Mouse (Mus musculus): ENCODE results near the gene Cat. TPM values are rescaled to one million over a fixed set of nuclear protein-coding genes. Genes with fewer than 3 reads are reported as not detected.

Cat gene
- total and polyA plus RNA-seq, 2 experiments from 2014 or later, result 64.2 to 91.3 TPM

DNA sequence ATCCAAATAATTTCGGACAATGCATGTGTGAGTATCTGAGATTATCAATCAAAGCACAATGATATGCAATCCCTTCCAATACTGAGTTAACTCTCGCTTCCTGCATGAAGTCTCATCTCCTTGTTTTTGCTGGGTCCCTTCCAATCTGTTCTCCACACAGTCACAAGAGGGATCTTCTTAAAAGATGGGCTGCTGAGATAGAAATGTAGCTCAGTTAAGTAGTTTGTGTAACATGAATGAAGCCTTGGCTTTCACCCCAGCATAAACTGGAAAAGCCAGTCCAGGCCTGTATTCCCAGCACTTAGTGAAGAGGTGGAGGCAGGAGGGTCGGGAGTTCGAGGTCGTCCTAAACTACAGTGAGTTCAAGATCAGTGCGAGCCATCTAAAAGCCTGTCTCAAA, 38.6 kb downstream of the Cat start:
- DNase-seq, result no peak
- WGBS, result 86% methylated on average over 6 of the region's 6 CpGs

DNA sequence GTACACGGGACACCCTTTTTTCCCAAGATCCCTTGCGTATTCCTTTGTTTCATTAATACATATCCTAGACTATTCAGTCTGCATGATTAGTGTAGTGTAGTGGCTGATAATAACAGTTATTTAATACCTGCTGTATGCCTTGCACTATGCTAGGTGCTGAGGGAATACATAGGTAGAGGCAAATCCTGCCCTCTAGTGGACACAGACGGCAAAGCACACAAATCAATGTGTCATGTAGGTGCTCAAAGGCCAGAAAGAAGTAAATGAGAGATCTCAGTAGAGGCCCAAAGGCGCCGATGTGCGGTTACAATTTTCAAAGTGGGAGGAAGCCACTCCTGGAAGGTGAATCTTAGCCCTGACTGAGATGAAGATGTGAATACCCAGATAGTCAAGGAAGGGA, 39.2 kb downstream of the Cat start:
- Histone ChIP-seq H3K4me3 (ENCODE audit: low read depth, low read length) (no peak overlapping the region), H3K36me3 (ENCODE audit: insufficient read depth) (no peaks in the 10 kb centered on the region)

More for the DNA sequence above, 38.6 kb downstream of the Cat start:
- Histone ChIP-seq H3K4me2 (ENCODE audit: low read depth) (no peak overlapping the region), H3K9ac (no peak overlapping the region), H3K36me3 (ENCODE audit: insufficient read depth) (no peaks in the 10 kb centered on the region), H3K27me3 (ENCODE audit: insufficient read depth, low read length) (no peaks in the 10 kb centered on the region), H3K4me1 (ENCODE audit: insufficient read depth) (no peaks in the 10 kb centered on the region), H3K4me3 (ENCODE audit: low read depth, low read length) (no peak overlapping the region), H3K9me3 (ENCODE audit: low read length) (no peaks in the 10 kb centered on the region), H3K27ac (ENCODE audit: low read depth, low read length) (no peak overlapping the region)
- ATAC-seq, result no peak
- TF ChIP-seq CTCF (IDR thresholded peaks at IDR 0.05; ENCODE audit: low read depth), result no peak

DNA sequence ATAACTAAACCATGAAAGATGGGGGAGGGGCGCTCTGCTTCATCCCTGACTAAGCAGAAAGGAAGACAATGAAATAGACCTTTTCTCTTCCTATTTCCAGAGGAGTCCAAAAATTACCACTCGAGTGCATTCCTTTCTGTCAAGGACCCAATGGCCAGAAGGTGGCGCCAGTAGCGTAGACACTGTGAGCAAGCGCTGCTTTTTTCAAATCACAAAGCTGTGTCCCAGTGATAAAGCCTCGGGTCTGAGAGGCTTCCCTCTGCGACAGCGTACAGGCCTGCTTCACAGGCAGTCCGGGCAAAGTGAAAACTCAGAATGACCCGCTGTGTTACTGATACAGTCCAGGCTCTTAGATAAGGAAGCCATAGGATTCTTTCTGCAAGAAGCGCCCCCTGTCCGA, 45.2 kb downstream of the Cat start:
- 7% methylated on average over 12 of the region's 12 CpGs for WGBS

More for the DNA sequence above, 39.2 kb downstream of the Cat start:
- WGBS, result 61% methylated on average over 6 of the region's 6 CpGs
- TF ChIP-seq CTCF (IDR thresholded peaks at IDR 0.05; ENCODE audit: low read depth), result peak; percentile 72
- Histone ChIP-seq H3K9ac (no peak overlapping the region), H3K27ac (ENCODE audit: low read depth, low read length) (no peak overlapping the region), H3K9me3 (ENCODE audit: low read length) (no peaks in the 10 kb centered on the region), H3K4me2 (ENCODE audit: low read depth) (no peak overlapping the region), H3K4me1 (ENCODE audit: insufficient read depth) (no peaks in the 10 kb centered on the region), H3K27me3 (ENCODE audit: insufficient read depth, low read length) (no peaks in the 10 kb centered on the region)
- ATAC-seq (no peak), DNase-seq (peak; percentile 37)

DNA sequence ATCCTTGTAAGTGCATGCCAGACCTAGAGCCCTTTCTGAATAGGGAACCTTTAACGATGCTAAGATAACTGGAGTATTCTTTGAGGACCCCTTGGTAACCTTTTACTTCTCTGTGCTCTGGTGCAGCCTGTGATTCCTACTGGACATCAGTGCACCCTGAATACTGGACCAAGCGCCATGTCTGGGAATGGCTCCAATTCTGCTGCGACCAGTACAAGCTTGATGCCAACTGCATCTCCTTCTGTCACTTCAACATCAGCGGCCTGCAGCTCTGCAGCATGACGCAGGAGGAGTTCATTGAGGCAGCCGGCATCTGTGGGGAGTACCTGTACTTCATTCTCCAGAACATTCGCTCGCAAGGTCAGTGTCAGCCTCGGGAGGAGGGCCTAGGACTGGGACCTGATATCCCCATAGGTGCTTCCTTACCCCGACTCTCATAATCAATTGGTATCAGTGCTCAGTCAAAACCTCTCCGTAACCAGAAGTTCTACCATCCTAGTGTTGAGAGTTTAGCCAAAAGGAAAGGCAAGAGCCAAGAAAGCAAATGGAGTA, 45.8 kb downstream of the Cat start:
- Histone ChIP-seq H3K36me3 (ENCODE audit: insufficient read depth) (no peaks in the 10 kb centered on the region), H3K27me3 (ENCODE audit: insufficient read depth, low read length) (no peaks in the 10 kb centered on the region), H3K4me3 (ENCODE audit: low read depth, low read length) (no peak overlapping the region), H3K4me2 (ENCODE audit: low read depth) (no peak overlapping the region), H3K9me3 (ENCODE audit: low read length) (no peaks in the 10 kb centered on the region), H3K27ac (ENCODE audit: low read depth, low read length) (no peak overlapping the region), H3K4me1 (ENCODE audit: insufficient read depth) (no peaks in the 10 kb centered on the region), H3K9ac (no peak overlapping the region)
- ATAC-seq (no peak), DNase-seq (no peak)
- TF ChIP-seq CTCF (IDR thresholded peaks at IDR 0.05; ENCODE audit: low read depth), result no peak
- WGBS, result 81% methylated on average over 11 of the region's 11 CpGs

More for the DNA sequence above, 45.2 kb downstream of the Cat start:
- Histone ChIP-seq H3K27me3 (ENCODE audit: insufficient read depth, low read length) (no peaks in the 10 kb centered on the region), H3K9me3 (ENCODE audit: low read length) (no peaks in the 10 kb centered on the region), H3K4me1 (ENCODE audit: insufficient read depth) (no peaks in the 10 kb centered on the region), H3K4me2 (ENCODE audit: low read depth) (peak overlapping the region; percentile 42), H3K27ac (ENCODE audit: low read depth, low read length) (no peak overlapping the region), H3K9ac (0 out of 2 replicates have a peak overlapping the region, but pooled peaks have one; percentile 23), H3K4me3 (ENCODE audit: low read depth, low read length) (peak overlapping the region; percentile 16; the same call in 1 of the 2 replicates), H3K36me3 (ENCODE audit: insufficient read depth) (no peaks in the 10 kb centered on the region)
- ATAC-seq (peak; percentile 92), DNase-seq (peak; percentile 90)
- TF ChIP-seq CTCF (IDR thresholded peaks at IDR 0.05; ENCODE audit: low read depth), result peak; percentile 87

DNA sequence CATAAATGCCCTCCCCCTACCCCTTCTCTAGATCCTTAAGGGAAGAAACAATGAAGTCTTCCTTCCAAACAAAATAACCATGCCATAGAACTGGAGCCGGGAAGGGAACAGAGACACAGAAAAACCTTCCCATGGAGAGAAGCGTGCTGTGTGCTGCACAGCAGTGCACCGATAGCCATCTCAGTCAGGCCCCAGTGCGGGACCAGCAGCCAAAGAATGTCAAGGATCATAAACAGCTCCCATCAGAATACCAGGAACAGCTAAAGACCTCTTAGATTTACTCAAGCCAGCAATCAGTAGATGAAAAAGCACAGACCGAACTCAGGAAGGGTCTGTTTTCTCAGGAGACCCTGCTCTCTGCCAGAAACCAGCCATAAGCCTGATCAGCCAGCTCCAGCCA, 48.4 kb downstream of the Cat start:
- no peak for DNase-seq
- no peak for ATAC-seq

DNA sequence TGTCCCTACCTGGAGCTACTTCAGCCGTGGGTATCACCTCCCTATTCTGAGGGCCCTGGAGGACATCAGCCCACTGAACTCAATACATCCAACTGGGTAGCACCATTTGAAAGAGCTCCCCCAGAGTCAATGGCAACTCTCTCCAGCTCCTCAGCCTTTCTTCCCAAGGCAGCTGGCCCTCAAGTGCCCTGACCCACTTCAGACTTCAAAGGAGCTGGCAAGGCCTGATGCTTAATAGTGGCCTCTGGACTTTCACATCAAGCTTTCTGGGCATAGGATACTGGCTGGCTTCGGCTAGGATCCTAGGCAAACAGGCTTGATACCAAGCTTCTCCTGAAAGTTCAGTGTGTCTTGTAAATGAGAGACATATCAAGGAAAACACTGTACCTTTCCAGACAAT, 49.9 kb downstream of the Cat start:
- ATAC-seq (no peak), DNase-seq (no peak)
- WGBS, result 69% methylated on average over 2 of the region's 2 CpGs
- H3K4me2 ChIP-seq (ENCODE audit: low read depth), result no peak overlapping the region
- TF ChIP-seq CTCF (IDR thresholded peaks at IDR 0.05; ENCODE audit: low read depth), result no peak
- H3K9me3 ChIP-seq (ENCODE audit: low read length), result no peaks in the 10 kb centered on the region
- H3K27me3 ChIP-seq (ENCODE audit: insufficient read depth, low read length), result no peaks in the 10 kb centered on the region
- H3K4me1 ChIP-seq (ENCODE audit: insufficient read depth), result no peaks in the 10 kb centered on the region
- no peak overlapping the region for H3K9ac ChIP-seq
- H3K36me3 ChIP-seq (ENCODE audit: insufficient read depth), result no peaks in the 10 kb centered on the region
- H3K27ac ChIP-seq (ENCODE audit: low read depth, low read length), result no peak overlapping the region
- no peak overlapping the region for H3K4me3 ChIP-seq (ENCODE audit: low read depth, low read length)

More for the DNA sequence above, 48.4 kb downstream of the Cat start:
- no peak for TF ChIP-seq CTCF (IDR thresholded peaks at IDR 0.05; ENCODE audit: low read depth)
- no peak overlapping the region for H3K9ac ChIP-seq
- no peak overlapping the region for H3K4me2 ChIP-seq (ENCODE audit: low read depth)
- 69% methylated on average over 5 of the region's 5 CpGs for WGBS
- H3K4me1 ChIP-seq (ENCODE audit: insufficient read depth), result no peaks in the 10 kb centered on the region
- no peak overlapping the region for H3K4me3 ChIP-seq (ENCODE audit: low read depth, low read length)
- H3K27me3 ChIP-seq (ENCODE audit: insufficient read depth, low read length), result no peaks in the 10 kb centered on the region
- H3K36me3 ChIP-seq (ENCODE audit: insufficient read depth), result no peaks in the 10 kb centered on the region
- H3K9me3 ChIP-seq (ENCODE audit: low read length), result no peaks in the 10 kb centered on the region
- H3K27ac ChIP-seq (ENCODE audit: low read depth, low read length), result no peak overlapping the region

DNA sequence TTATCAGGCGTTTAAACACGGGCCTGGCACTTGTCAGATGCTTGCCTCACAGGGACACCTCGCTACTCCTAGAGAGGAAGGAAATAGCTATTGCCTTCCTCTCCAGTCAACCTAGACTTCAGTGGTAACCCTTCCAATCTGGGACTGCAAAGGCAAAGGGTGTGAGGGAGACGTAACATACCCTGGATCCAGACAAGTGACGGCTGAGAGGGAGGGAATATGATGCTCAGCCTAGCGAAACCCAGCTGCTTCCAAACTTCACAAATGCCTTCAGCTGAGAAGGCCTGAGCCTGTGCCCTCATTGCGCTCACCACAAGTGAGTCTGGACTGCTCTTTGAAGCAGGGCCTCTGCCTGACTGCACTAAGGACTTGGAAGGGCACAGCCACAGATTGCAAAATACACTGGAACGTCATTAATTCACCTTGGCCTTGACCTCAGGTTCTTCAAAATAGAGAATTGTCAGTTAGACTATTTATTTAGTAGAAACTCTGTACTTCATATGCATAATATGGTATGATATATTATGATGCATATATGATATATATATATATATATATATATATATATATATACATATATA, 52.2 kb downstream of the Cat start:
- no peak for TF ChIP-seq CTCF (IDR thresholded peaks at IDR 0.05; ENCODE audit: low read depth)
- ATAC-seq (no peak), DNase-seq (no peak)
- Histone ChIP-seq H3K4me3 (ENCODE audit: low read depth, low read length) (no peak overlapping the region), H3K4me1 (ENCODE audit: insufficient read depth) (no peaks in the 10 kb centered on the region), H3K27me3 (ENCODE audit: insufficient read depth, low read length) (no peaks in the 10 kb centered on the region), H3K27ac (ENCODE audit: low read depth, low read length) (no peak overlapping the region), H3K4me2 (ENCODE audit: low read depth) (no peak overlapping the region), H3K9me3 (ENCODE audit: low read length) (no peaks in the 10 kb centered on the region), H3K36me3 (ENCODE audit: insufficient read depth) (no peaks in the 10 kb centered on the region), H3K9ac (no peak overlapping the region)
- WGBS, result 77% methylated on average over 8 of the region's 8 CpGs
